Mouse (Mus musculus) left cerebral cortex, adult 2 months (tissue): ENCODE results near the gene Iqck. TPM values are rescaled to one million over a fixed set of nuclear protein-coding genes. Genes with fewer than 3 reads are reported as not detected.

Experiments
- DNase-seq, 2 experiments: peaks; one replicate each; pipeline ENCODE4 v3.0.0; 2021 to 2022; ENCODE audit warnings: low spot score in 2 of 2, mixed read lengths in 1 of 2; ENCODE audit errors: extremely low spot score in 1 of 2
- H3K27ac ChIP-seq: fragments of 200-600 bp; 2 replicates; pipeline ENCODE4 v1.8.1; 2022
- H3K4me3 ChIP-seq: fragments of 200-600 bp; 2 replicates; pipeline ENCODE4 v1.8.1; 2022
- CTCF ChIP-seq: fragments of 200-600 bp; IDR thresholded peaks from 2 replicates; pipeline ENCODE4 v1.8.1; 2022; ENCODE audit warnings: antibody characterized with exemption, mild to moderate bottlenecking, moderate library complexity
- intact Hi-C: fragments of 180-260 bp; cut with DNase I; formaldehyde crosslinking; loops from one replicate; pipeline ENCODE4 v1.15.1; 2025
- total RNA-seq, 2 experiments: library from RNA; stranded (reverse); gene quantifications; 2 replicates each; pipeline ENCODE4 v1.2.3; 2021

The Iqck gene
- total RNA-seq, 2 experiments from 2014 or later: 3.7 to 4.3 TPM

- intact Hi-C loops: no loop called here
- no peak for DNase-seq
- Histone ChIP-seq H3K4me3 (no peak overlapping the region), H3K27ac (no peak overlapping the region)
- TF ChIP-seq CTCF: no peak
Measured at GRCm38 (mm10) chr7:118985786-118986185, 130.2 kb downstream of the Iqck start.

DNA sequence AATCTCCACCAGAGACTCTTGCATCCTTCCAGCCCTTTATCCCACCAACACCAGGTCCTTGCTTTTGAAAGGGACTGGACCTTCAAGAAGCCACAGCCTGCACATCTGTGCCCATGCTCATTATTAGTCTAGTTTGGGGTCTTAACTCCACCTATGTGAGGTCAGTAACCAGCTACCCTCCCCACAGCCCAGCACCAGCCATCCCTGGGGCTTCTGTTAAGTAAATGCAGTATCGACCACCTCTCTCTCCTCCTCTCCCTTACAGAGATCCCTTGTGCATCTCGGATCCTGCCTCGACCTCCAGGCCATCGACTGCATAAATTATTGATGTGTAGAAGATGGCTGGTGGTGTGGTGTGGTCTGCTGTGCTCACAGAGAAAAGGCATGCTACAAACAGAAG is 130.8 kb downstream of the Iqck start:
- no peak for TF ChIP-seq CTCF
- intact Hi-C loops: no loop called here
- Histone ChIP-seq H3K27ac (no peak overlapping the region), H3K4me3 (no peak overlapping the region)
- DNase-seq: no peak

DNA sequence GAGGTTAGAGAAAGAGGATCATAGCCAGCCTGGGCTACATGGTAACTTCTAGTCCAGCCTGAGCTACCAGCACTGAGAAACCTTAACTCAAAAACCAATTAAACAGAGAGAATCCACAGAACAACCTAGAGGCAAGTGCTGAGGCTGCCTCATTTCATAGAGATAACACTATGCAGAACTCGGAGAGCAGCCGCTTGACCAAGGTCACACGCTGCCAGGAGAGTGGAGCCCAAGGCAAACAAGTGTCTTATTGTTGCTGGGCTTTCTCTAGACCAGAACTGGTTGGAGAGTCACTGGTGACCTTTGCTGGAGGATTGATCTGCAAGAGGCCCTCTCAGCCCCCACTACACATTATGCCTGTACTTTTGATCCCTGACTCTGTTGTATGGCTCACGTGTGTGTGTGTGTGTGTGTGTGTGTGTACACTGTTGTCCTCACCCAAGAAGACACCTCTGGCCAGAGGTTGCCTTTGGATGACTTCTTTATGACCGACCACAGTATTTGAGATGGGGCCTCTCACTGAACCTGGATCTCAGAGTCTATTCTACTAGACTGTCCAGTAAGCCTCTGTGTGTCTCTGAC is 133.8 kb downstream of the Iqck start:
- TF ChIP-seq CTCF: no peak
- no peak overlapping the region for H3K4me3 ChIP-seq
- intact Hi-C loops: no loop called here
- peak overlapping the region; percentile 32 for H3K27ac ChIP-seq
- DNase-seq: no peak

- DNase-seq: peak; percentile 64 to 74
- TF ChIP-seq CTCF: no peak
- intact Hi-C loops: no loop called here
- Histone ChIP-seq H3K4me3 (no peak overlapping the region), H3K27ac (peak overlapping the region; percentile 36; the same call in 1 of the 2 replicates)
Measured at GRCm38 (mm10) chr7:118990282-118990681, 134.7 kb downstream of the Iqck start.

- no peak for DNase-seq
- intact Hi-C loops: no loop called here
- Histone ChIP-seq H3K27ac (no peak overlapping the region), H3K4me3 (no peak overlapping the region)
- TF ChIP-seq CTCF: no peak
Measured at GRCm38 (mm10) chr7:118991341-118991884, 135.9 kb downstream of the Iqck start.

- DNase-seq: no peak
- Histone ChIP-seq H3K4me3 (peak overlapping the region; percentile 64), H3K27ac (peak overlapping the region; percentile 76; the same call in 1 of the 2 replicates)
- intact Hi-C loops: loop anchor here (2.0 kb wide), 1 partner anchor 65 kb away; no protein-coding TSS in a partner anchor
- TF ChIP-seq CTCF: no peak
Measured at GRCm38 (mm10) chr7:118992080-118992560, 136.6 kb downstream of the Iqck start.

- no peak for TF ChIP-seq CTCF
- DNase-seq: no peak
- peak overlapping the region; percentile 64 for H3K4me3 ChIP-seq
- peak overlapping the region; percentile 76 for H3K27ac ChIP-seq
- intact Hi-C loops: loop anchor here (2.0 kb wide), 1 partner anchor 66 kb away; no protein-coding TSS in a partner anchor
Measured at GRCm38 (mm10) chr7:118992623-118993405, 137.3 kb downstream of the Iqck start.

- no peak for DNase-seq
- H3K4me3 ChIP-seq: peak overlapping the region; percentile 64
- TF ChIP-seq CTCF: no peak
- peak overlapping the region; percentile 76 for H3K27ac ChIP-seq
- intact Hi-C loops: loop anchor here (2.0 kb wide), 1 partner anchor 67 kb away; no protein-coding TSS in a partner anchor
Measured at GRCm38 (mm10) chr7:118993597-118994230, 138.2 kb downstream of the Iqck start.

GRCm38 (mm10) chr7:118994231-118994842 is 138.8 kb downstream of the Iqck start:
- TF ChIP-seq CTCF: no peak
- Histone ChIP-seq H3K4me3 (peak overlapping the region; percentile 64), H3K27ac (peak overlapping the region; percentile 76)
- DNase-seq: no peak
- intact Hi-C loops: no loop called here

- intact Hi-C loops: loop anchor here (1.0 to 5.0 kb wide), 3 partner anchors 98 to 229 kb away; no protein-coding TSS in a partner anchor
- peak; percentile 21 for TF ChIP-seq CTCF
- peak within 1 kb of the TSS; percentile 64 for H3K4me3 ChIP-seq
Measured at GRCm38 (mm10) chr7:118995007-118995406, 139.5 kb downstream of the Iqck start, which contains the start of gene Gprc5b. Gene Gprc5b, minus strand, starts transcription at chr7:118995211.

DNA sequence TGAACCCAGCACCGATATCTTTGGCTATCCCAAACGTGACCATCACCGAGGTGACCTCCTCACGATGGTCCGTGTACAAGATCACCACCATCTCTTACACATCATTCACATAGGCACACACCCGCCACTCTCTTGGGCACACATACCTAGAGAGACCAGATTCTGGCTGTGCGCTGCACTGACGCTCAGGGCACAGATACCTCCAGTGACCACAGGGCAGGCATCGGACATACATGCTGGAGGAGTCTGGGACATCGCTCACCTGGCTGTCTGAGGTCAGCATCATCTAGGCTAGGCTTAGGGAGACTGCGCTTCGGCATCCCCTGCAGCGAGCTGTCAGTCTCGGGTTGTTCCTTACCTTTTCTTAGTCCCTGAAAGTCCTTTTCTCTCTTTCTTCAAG is 140.1 kb downstream of the Iqck start:
- no peak for TF ChIP-seq CTCF
- intact Hi-C loops: loop anchor here (1.0 to 5.0 kb wide), 4 partner anchors 98 to 229 kb away; partner anchors contain the start of gene Iqck
- Histone ChIP-seq H3K4me3 (peak overlapping the region; percentile 64), H3K27ac (peak overlapping the region; percentile 64)
- no peak for DNase-seq

More at GRCm38 (mm10) chr7:118995007-118995406, 139.5 kb downstream of the Iqck start, which contains the start of gene Gprc5b:
- peak within 1 kb of the TSS; percentile 76 for H3K27ac ChIP-seq
- peak; percentile 73 to 85 for DNase-seq
